Mouse (Mus musculus) right cerebral cortex, postnatal 10 days (tissue): ENCODE measurements around the gene Mecp2.
A peak's percentile ranks its signal among the peaks of the same experiment; 100 is the strongest.

Source experiments
- DNase-seq, 2 experiments: peaks; one replicate each; pipeline ENCODE4 v3.0.0; 2021; ENCODE audit warnings: low spot score in 2 of 2

The Mecp2 gene

GRCm38 (mm10) chrX:74014597-74014996 is 120.6 kb downstream of the Mecp2 start:
- no peak for DNase-seq

GRCm38 (mm10) chrX:74008063-74008462 is 127.1 kb downstream of the Mecp2 start:
- DNase-seq, result no peak

- DNase-seq, result no peak
Measured at GRCm38 (mm10) chrX:74006401-74006800, 128.8 kb downstream of the Mecp2 start.

- no peak for DNase-seq
Measured at GRCm38 (mm10) chrX:74003644-74004043, 131.5 kb downstream of the Mecp2 start.

- no peak for DNase-seq
Measured at GRCm38 (mm10) chrX:74001024-74001423, 134.1 kb downstream of the Mecp2 start.

GRCm38 (mm10) chrX:73998911-73999869 is 136.0 kb downstream of the Mecp2 start:
- DNase-seq, result peak; percentile 54 to 72

- DNase-seq, result no peak
Measured at GRCm38 (mm10) chrX:73977783-73978182, 157.4 kb downstream of the Mecp2 start.
